Mouse (Mus musculus): ENCODE data around the gene Gm10401. TPM values are rescaled to one million over a fixed set of nuclear protein-coding genes. Genes with fewer than 3 reads are reported as not detected.

The Gm10401 gene
- total RNA-seq, 2 experiments from 2014 or later, result not detected

- no peak for DNase-seq
- intact Hi-C loops (cut with DNase I), result no loop called here
These were observed 26.8 kb downstream of the Gm10401 start for GRCm38 (mm10) chr5:115071096-115071901.

- no peak for DNase-seq
- intact Hi-C loops (cut with DNase I), result no loop called here
These were observed 27.6 kb downstream of the Gm10401 start for GRCm38 (mm10) chr5:115070457-115070856.

GRCm38 (mm10) chr5:115069611-115070010 is 28.5 kb downstream of the Gm10401 start:
- no peak for DNase-seq
- intact Hi-C loops (cut with DNase I), result no loop called here

GRCm38 (mm10) chr5:115068671-115069421 is 29.2 kb downstream of the Gm10401 start:
- intact Hi-C loops (cut with DNase I), result no loop called here

GRCm38 (mm10) chr5:115066245-115066644 is 31.9 kb downstream of the Gm10401 start:
- intact Hi-C loops (cut with DNase I), result no loop called here
- no peak for DNase-seq

More at GRCm38 (mm10) chr5:115068671-115069421, 29.2 kb downstream of the Gm10401 start:
- no peak for DNase-seq

- intact Hi-C loops (cut with DNase I), result no loop called here
These were observed 34.7 kb downstream of the Gm10401 start for GRCm38 (mm10) chr5:115063391-115063790.

GRCm38 (mm10) chr5:115062566-115062965 is 35.5 kb downstream of the Gm10401 start:
- no peak for DNase-seq
- intact Hi-C loops (cut with DNase I), result no loop called here

More at GRCm38 (mm10) chr5:115063391-115063790, 34.7 kb downstream of the Gm10401 start:
- DNase-seq, result no peak

GRCm38 (mm10) chr5:115060977-115061376 is 37.1 kb downstream of the Gm10401 start:
- no peak for DNase-seq
- intact Hi-C loops (cut with DNase I), result no loop called here

- no peak for DNase-seq
- intact Hi-C loops (cut with DNase I), result no loop called here
These were observed 37.9 kb downstream of the Gm10401 start for GRCm38 (mm10) chr5:115060067-115060695.

- intact Hi-C loops (cut with DNase I), result no loop called here
- no peak for DNase-seq
These were observed 39.4 kb downstream of the Gm10401 start for GRCm38 (mm10) chr5:115058584-115059297.

- intact Hi-C loops (cut with DNase I), result no loop called here
- DNase-seq, result no peak
These were observed 40.9 kb downstream of the Gm10401 start for GRCm38 (mm10) chr5:115057153-115057552.

GRCm38 (mm10) chr5:115055418-115055817 is 42.7 kb downstream of the Gm10401 start:
- DNase-seq, result no peak
- intact Hi-C loops (cut with DNase I), result no loop called here

GRCm38 (mm10) chr5:115053791-115054396 is 44.2 kb downstream of the Gm10401 start:
- intact Hi-C loops (cut with DNase I), result no loop called here
- no peak for DNase-seq

- intact Hi-C loops (cut with DNase I), result no loop called here
- no peak for DNase-seq
These were observed 45.5 kb downstream of the Gm10401 start for GRCm38 (mm10) chr5:115052546-115052945.

GRCm38 (mm10) chr5:115050776-115051175 is 47.3 kb downstream of the Gm10401 start:
- intact Hi-C loops (cut with DNase I), result no loop called here
- no peak for DNase-seq

GRCm38 (mm10) chr5:115049692-115050091 is 48.4 kb downstream of the Gm10401 start:
- intact Hi-C loops (cut with DNase I), result no loop called here
- no peak for DNase-seq
